9 mouse cellular contexts compared by ENCODE assay signal in genomic region chrX:10991871-10992210, GRCm38 (mm10).
DNase-seq lines count a peak whose midpoint lies in the region; ATAC-seq and TF ChIP-seq lines count a peak whose summit lies in the region.
"Had no signal": no experiment of that assay in that cellular context is flagged by ENCODE, and none has a peak within 500 bp of the region (broad histone marks: within the 10 kb centered on the region; RNA-seq: fewer than 3 reads in every experiment).

No protein-coding gene starts in this region.

- no peak for TF ChIP-seq CTCF in testis, adult 2 months (IDR thresholded peaks at IDR 0.05; ENCODE audit: control insufficient read depth, insufficient read depth, insufficient replicate concordance, low read depth, low read length)

- peak overlapping the region; percentile 39 for H3K4me3 ChIP-seq in heart, embryonic 13.5 days
- H3K4me3 ChIP-seq in testis, adult 2 months (ENCODE audit: control insufficient read depth, low read depth, low read length) = no peak overlapping the region
- H3K4me3 ChIP-seq in limb, embryonic 14.5 days (replicated peaks; ENCODE audit: low read length) = no peak overlapping the region

- H3K27me3 ChIP-seq in heart, embryonic 13.5 days (replicated peaks) = peaks cover 6% of the 10 kb centered on the region; the same call in 1 of the 2 replicates
- no peaks in the 10 kb centered on the region for H3K27me3 ChIP-seq in testis, adult 2 months (ENCODE audit: control insufficient read depth, insufficient read depth, low read length)
- H3K27me3 ChIP-seq in limb, embryonic 14.5 days (ENCODE audit: control insufficient read depth, insufficient read depth, low read length) = no peaks in the 10 kb centered on the region
- H3K27me3 ChIP-seq: CH12.LX had no signal

- no peaks in the 10 kb centered on the region for H3K36me3 ChIP-seq in heart, embryonic 13.5 days
- H3K36me3 ChIP-seq in testis, adult 2 months (ENCODE audit: control insufficient read depth, insufficient read depth, low read length) = no peaks in the 10 kb centered on the region
- no peaks in the 10 kb centered on the region for H3K36me3 ChIP-seq in limb, embryonic 14.5 days (ENCODE audit: control insufficient read depth, insufficient read depth, low read length)

- no peak for TF ChIP-seq POLR2A in testis, adult 2 months (IDR thresholded peaks at IDR 0.05; ENCODE audit: control insufficient read depth, low read depth, low read length)
- no peak for TF ChIP-seq POLR2A in limb, embryonic 14.5 days (IDR thresholded peaks at IDR 0.05; ENCODE audit: borderline replicate concordance, extremely low read depth, insufficient read depth, insufficient read length)

- H3K27ac ChIP-seq in heart, embryonic 13.5 days (replicated peaks) = no peak overlapping the region
- 0 out of 2 replicates have a peak overlapping the region, but pooled peaks have one; percentile 36 for H3K27ac ChIP-seq in testis, adult 2 months (ENCODE audit: control insufficient read depth, insufficient read depth, low read depth, low read length)
- H3K27ac ChIP-seq in limb, embryonic 14.5 days (replicated peaks; ENCODE audit: low read depth, low read length) = no peak overlapping the region

- WGBS in heart, embryonic 13.5 days = 28% methylated on average over 6 of the region's 6 CpGs
- WGBS in limb, embryonic 14.5 days = 27% methylated on average over 6 of the region's 6 CpGs

- H3K9ac ChIP-seq in heart, embryonic 13.5 days = no peak overlapping the region
- no peak overlapping the region for H3K9ac ChIP-seq in limb, embryonic 14.5 days (ENCODE audit: low read depth, low read length, severe bottlenecking)

- no peaks in the 10 kb centered on the region for H3K9me3 ChIP-seq in heart, embryonic 13.5 days
- no peaks in the 10 kb centered on the region for H3K9me3 ChIP-seq in limb, embryonic 14.5 days (ENCODE audit: control insufficient read depth, low read length)

- peaks cover 16% of the 10 kb centered on the region for H3K4me1 ChIP-seq in heart, embryonic 13.5 days
- no peaks in the 10 kb centered on the region; the same call in 1 of the 2 replicates for H3K4me1 ChIP-seq in testis, adult 2 months (ENCODE audit: control insufficient read depth, insufficient read depth, low read length)
- H3K4me1 ChIP-seq in limb, embryonic 14.5 days (ENCODE audit: control insufficient read depth, insufficient read depth, low read length) = 0 out of 2 replicates have a peak, but pooled peaks cover 11% of the 10 kb centered on the region

- peak overlapping the region; percentile 69 for H3K4me2 ChIP-seq in heart, embryonic 13.5 days
- H3K4me2 ChIP-seq in limb, embryonic 14.5 days (replicated peaks; ENCODE audit: low read depth, low read length, severe bottlenecking) = peak overlapping the region; percentile 40

- no peak for ATAC-seq in heart, embryonic 13.5 days (ENCODE audit: extremely low read depth, insufficient number of reproducible peaks, low FRiP score, low TSS enrichment)
- ATAC-seq in limb, embryonic 14.5 days (ENCODE audit: low FRiP score, low read depth) = no peak
- ATAC-seq in megakaryocyte, adult 5-6 weeks (ENCODE audit: poor library complexity, severe bottlenecking) = no peak

- DNase-seq in heart, postnatal 14 days = no peak
- DNase-seq in testis, postnatal 14 days (ENCODE audit: low spot score) = no peak
- no peak for DNase-seq in limb, embryonic 14.5 days (ENCODE audit: low spot score)
- no peak for DNase-seq in adrenal gland, adult 8-10 months
- DNase-seq in lung, postnatal 10 days = no peak

- intact Hi-C loops in heart, postnatal 14 days (cut with DNase I) = no loop called here
